Mouse (Mus musculus) CD8-positive naive resting alpha-beta T cell, adult 57 days (primary cell): ENCODE data around the gene Acsm5. TPM values are rescaled to one million over a fixed set of nuclear protein-coding genes. Genes with fewer than 3 reads are reported as not detected.

ENCODE experiments used
- total RNA-seq: library from RNA; stranded (reverse); gene quantifications from one replicate; pipeline ENCODE4 v1.2.4, GENCODE M21; 2023

The Acsm5 gene
- total RNA-seq: not detected

DNA sequence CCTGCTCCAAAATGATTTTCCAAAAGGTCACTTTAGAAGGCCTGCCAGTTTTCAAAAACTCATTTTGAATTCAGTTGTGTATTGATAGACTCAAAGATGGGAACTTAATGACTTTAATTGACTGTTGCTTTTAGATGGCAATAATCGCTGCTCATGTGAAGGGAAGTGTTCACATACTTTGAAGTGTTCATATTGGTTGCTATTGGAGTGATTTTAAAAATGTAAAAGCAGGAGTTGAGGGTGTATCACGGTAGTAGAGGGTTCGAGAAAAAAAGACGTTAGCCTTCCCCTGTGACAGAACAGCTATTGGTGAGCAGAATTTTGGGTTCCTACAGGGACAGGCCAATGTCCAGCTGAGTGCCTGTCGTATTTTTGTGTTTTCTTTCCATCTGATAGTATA, at the start of gene Acsm5:
Gene Acsm5, plus strand, starts transcription at position 301 of the 400 bp plus-strand sequence.

DNA sequence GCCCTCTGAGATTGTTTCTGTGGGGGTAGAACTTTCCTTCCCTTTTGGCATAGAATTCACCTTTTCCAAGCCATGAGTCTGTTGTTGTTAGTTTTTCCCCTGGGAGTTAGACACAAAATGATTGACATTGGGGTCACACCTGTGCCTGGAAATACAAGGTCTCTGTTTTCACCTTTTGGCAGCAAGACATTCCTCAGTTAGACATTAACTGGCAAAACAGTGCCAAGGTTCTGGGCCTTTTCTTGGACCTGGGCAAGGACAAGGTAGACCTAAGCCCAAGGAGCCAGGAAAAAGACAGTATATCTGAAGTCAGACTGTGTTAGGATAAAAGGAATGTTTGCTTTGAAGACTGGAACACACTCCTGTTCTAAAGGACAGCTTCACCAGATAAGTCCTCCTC, 40.0 kb upstream of the Acsm5 start, which contains the start of gene Umod:
Gene Umod, minus strand, starts transcription at position 27 of the 400 bp plus-strand sequence.

DNA sequence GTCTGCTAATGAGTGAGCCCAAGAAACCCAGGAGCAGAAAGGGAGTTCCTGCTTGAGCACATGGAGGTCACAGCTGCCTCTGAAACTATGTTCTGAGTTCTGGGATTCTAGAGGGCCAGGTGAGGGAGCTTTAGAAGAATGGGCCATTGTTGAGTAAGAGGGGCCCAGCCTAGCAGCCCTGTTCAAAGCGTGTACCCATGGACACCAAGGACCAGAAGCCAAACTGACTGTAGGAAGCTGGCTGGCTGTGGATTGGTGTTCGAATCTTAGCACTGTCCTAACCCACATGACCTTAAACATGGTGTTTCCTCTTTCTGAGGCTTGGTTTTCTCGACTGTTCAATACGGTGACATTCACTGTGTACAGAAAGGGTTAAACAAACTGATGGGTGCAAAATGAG, 4.1 kb downstream of the Acsm5 start, which contains the start of gene Pdilt:
Gene Pdilt, minus strand, starts transcription at position 101 of the 400 bp plus-strand sequence.

DNA sequence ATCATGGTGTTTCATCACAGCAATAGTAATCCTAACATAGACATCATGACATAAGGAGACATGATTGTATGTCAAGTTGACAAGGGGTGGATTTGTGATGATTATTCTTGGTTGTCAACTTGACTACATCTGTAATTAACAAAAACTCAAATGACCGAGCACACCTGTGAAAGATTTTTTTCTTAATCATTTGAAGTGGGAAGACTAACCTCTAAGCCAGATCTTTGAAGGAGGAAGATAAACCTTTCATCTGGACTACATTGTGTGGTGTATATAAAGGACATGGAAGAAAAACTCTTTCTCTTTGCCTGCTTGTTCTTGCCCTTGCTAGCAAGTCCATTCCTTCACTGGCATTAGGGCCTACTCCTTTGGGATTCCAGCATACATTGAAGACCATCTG, 34.8 kb downstream of the Acsm5 start, which contains the start of gene Acsm2:
Gene Acsm2, plus strand, starts transcription at position 301 of the 400 bp plus-strand sequence.

Other genes with a start within 250 kb of the Acsm5 start
- gene Gp2, start 60.2 kb upstream of the Acsm5 start, total RNA-seq: 1.1 TPM
- not detected for gene Umod, start 40.2 kb upstream of the Acsm5 start, total RNA-seq
- gene Pdilt, start 4.0 kb downstream of the Acsm5 start, total RNA-seq: not detected
- not detected for gene Acsm2, start 34.9 kb downstream of the Acsm5 start, total RNA-seq
- gene Acsm1, start 87.6 kb downstream of the Acsm5 start, total RNA-seq: not detected
- gene Acsm4, start 170.6 kb downstream of the Acsm5 start, total RNA-seq: not detected
- gene Thumpd1, start 201.3 kb downstream of the Acsm5 start, total RNA-seq: 84.7 TPM
- gene Acsm3, start 241.5 kb downstream of the Acsm5 start, total RNA-seq: not detected